Mouse (Mus musculus): Measurements from ENCODE around the gene Olfr455.

The Olfr455 gene

DNA sequence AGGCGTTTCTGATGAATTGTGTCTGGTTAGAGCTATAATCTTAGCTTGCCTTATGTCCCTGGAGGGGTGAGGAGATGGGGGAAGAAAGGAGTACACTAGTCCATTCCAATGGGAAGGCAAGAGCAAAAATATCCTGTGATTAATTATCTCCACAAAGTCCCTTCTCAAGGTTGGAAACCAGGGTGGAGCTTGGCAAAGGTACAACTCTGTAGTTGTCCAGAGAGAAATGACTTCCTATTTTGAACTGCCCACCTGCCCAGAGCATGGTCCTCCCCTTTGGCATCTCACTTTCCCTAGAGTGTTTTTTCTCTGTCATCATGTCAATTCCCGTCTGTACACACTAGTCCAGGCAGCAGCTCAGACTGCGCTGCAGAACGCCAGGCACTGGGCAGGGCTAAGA is at the start of gene Olfr455:
Olfr455 (minus strand) TSS at position 127 of the 400 bp plus-strand sequence.
- DNase-seq = peak in 1 of 2 experiments; percentile 10

DNA sequence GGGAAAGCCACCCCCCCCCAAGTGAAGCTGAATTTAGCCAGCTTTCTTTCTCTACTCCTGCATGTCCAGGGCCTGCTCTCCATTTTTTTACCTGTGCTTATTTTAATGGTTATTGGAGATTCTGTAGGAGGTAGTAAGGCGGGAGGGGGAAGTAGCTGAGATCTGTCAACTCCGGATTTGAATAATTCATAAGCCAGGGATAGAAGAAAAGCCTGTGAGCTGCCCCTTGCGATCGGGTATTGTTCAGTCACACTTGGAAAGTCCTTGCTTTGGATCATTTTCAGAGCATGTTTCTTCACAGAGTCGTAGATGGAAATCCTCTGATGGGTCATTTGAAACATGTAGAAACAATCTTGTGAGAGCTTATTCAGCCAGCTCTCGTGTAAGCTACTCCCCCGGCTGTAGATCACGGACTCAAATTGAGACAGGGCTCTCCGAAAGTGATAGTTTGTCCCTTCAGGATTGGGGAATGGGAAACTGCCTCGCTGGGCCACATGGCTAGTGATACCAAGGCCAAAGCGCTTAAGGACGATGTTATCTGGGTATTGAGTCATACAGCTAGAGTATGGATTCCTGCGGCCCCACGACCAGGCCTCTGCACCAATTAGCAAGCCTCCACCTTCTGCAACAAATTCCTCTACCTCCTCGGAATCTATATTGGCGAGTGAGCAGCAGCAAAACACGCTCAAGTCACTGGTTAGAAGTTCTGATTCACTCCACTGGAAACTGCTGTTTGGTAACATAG is 45.9 kb upstream of the Olfr455 start:
- no peak for DNase-seq

DNA sequence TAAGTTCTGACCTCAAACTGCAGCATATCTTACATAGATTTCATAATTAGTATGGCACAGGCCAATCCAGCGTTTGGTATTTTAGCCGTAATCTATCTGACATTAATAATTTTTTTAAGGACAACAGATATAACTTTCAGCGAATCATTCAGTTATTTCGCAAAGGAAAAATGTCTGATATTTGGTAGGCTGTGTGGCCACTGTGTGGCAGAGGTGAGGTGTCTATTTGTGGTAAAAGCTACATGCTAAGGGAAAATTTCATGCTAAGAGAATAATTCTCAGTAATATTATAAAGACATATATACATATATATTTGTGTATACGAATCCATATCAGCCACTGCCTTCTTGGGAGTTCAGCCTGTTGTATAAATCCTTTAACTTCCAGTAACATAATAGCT is 39.2 kb upstream of the Olfr455 start:
- no peak for DNase-seq

DNA sequence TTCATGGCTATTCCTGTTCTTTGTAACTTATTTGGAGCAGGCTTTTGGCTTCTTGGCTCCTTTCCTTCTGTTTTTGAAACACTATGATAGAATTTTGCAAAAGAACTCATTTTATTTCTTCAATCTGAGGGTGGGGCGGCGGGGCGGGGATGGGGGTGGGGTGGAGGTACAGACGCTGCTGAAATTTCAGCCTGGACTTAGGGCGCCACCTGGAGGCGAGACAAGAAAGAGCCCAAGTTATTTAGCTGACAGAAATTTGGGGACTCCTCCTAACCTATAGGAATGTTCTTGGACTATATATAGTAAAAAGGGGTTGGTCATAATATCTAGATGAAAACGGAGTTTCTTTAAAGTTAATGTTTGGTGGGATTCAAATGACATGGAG is 36.1 kb upstream of the Olfr455 start:
- peak; percentile 45 to 54 for DNase-seq

DNA sequence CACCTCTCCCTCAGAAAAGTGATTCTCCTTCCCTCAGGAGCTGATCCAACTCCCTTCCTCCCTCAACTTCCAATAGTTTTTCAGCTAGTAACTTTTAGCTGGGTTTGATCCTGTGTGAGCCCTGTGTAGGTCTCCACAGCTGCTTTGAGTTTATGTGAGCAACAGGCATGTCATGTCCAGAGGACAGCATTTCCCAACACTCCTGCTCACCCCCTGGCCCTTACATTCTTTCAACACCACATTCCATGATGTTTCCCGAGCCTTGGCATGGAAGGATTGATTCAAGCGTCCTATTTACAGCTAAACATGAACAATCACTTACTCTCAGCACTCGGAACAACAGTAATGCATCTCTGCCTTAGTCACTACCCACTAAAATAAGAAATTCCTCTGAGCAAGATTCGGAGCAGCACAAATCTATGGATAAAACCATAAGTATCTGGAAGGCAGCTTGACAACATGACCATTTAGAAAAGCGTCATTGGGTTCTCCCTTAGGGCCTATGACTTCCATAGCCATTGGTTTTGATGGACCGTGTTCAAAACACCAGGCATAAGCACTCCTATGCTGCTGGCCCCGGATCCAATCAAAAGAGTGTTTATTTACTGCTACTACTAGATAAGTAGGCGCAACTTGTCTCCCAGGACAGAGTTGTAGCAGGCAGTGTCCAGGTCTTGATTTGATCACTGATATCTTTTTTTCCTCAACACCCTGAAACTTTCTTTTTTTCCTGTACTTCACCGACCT is 35.5 kb upstream of the Olfr455 start:
- DNase-seq = peak; percentile 17 to 32

DNA sequence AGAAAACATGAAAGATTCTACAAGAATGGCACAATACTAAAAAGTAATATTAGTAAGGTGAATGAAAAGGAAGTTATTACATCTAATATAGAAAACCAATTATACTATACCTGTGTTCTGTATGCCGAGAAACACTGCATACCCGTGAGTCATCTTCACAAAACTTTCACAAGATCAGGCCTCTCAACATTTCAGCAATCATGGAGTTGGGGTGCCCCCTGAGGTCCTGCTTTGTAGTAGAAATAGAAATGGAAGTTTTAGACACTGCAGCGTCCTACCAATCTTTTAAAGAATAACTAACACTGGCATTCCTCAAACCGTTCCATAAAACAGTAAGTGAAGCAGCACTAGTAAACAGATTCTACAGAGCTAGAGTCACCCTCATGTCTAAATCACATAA is 31.3 kb upstream of the Olfr455 start:
- peak in 1 of 2 experiments; percentile 3 for DNase-seq

DNA sequence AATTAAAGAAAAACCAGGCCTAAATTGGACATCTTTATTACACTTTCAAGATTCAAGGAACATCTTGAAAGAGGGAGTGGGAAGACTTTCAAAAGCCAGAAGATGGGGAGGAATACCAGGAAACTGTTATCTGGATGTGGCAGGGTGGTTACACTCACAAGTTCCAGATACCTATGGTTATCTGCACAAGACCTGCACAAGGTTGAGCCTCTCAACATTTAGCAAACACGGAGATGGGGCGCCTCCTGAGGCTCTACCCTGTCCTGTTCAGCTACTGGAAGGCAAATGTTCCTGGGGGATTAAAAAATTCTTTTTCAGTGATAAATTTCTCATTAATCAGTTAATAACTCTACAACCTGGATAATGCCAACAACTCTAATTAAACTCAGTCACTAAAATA is 30.0 kb upstream of the Olfr455 start:
- no peak for DNase-seq

DNA sequence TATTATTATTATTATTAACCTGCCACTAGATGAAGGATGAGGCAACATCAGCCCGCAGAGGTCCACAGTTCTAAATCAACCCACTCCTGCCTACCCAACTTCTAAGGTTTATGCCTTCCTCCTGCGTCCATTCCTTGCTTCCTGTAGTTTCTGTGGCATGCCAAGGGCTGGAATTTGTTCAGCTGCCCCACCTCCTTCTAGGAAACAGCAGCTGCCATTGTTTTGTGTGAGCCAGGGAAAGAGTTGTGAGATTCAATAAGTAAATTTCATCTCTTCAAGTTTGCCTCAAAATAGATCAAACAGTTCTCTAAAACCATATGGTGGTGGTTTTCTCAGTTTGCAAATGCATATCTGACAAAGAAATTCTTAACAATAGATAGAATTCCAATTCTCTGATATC is 20.8 kb upstream of the Olfr455 start:
- DNase-seq = no peak

DNA sequence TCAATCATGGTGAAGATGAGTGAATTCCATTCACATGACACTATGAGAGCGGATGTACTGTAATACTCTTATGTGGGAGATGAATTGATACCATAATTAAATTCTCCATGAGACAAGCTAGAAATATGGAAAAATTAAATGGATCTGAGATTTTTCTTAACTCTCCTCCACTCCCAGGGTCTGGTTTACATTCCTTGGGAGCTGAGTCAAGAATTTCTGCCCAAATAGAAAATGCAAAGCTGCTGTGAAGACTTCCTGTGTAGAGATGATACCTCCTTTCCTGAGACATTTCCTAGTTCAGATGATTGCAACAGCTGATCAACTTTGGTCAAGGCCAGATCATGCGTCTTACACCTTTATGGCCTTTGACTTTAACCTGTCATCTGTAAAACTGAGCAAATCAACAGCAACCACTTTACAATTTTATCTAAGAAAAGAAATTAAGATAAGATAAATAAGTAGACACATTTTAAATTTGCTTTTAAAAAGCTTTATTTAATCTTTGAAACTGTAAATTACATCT is 18.8 kb upstream of the Olfr455 start:
- no peak for DNase-seq

DNA sequence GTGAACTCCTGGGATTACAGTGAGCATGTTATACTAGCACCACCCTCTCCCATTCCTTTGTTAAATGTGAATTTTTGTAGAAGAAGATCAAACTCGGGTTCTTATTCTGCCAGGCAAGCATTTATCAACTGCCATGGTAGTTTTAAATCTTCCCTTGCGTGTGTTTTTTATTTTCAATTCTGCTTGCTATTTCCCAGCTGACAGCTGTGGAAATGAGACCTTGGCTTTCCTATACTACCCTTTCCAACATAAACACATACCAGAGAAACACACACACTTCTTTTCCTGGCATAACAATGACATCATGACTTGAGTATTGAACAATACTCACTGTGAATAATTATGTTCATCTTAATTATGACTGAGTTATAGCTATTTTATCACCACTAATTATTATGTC is 14.9 kb upstream of the Olfr455 start:
- no peak for DNase-seq

DNA sequence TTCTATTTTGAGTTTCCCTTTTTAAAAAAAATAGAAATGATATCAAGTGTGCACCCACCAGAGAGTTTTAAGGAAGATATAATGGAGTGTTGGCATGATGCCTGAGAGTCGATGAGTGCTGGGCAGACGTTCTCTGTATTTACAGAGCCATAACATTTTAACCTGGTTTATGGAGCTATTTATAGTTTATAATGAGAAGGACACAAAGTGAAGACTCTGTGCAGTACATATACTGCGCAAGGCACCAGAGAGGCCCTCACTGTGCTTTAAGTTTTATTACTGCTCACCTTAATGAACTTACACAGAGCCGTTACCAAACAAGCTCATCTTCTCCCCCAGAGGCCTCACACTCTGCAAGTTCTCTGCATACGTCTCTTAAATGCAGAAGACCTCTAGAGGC is 13.5 kb upstream of the Olfr455 start:
- no peak for DNase-seq

DNA sequence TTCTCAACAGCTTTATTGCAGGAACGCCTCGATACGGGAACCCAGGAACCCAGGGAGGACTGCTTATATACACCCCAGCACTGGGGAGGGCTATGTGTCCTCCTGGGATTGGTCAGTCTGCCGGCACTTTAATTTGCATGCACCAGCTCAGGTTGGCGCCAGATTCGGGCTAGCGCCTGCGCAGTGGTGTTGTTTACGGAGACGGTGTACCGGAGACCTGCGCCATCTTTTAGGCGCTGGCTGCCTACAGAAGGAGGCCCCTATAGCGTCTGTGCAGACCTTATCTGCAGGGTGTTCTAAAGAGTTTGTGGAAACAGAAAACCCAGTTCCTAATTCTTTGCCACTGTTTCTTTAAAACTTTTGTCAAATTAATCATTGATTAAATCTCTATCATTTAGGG is 11.3 kb upstream of the Olfr455 start:
- no peak for DNase-seq

DNA sequence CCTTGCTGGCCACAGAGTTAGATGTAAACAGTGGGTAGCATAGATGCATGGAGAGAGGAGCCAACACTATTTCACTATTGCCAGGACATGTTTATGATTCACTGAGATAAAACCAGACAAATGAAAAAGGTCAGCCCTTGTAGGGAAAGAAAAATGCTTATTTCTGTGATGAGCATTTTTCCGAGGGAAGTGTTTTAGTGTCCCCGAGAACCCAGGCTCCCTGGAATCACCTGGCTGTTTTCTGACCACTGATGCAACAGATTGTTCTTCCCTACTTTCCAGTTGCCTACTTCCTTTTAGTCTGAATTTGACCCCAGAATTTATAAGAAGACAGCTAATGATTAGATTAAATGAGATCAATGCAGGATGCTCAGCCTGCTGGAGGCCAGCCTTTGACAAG is 1.2 kb downstream of the Olfr455 start:
- no peak for DNase-seq

DNA sequence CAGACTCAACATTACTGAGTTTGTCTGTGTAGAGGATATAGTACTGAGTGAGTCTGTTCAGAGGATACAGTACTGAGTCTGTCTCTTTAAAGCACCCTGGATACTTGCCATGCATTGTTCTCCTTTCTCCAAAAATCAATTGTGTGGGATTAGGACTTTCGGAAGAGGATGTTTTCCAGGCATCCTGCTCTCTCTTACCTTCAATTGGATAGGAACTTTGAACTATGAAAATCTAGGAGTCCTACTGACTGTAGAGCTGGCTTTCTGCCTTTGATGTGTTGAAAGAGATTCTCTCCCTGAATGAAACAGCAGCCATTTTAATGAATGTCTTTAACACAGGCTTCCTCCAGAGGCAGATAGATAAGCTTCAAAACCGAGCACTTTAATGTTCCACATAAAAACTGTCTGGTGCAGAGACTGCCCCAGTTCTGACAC is 1.9 kb downstream of the Olfr455 start:
- no peak for DNase-seq

DNA sequence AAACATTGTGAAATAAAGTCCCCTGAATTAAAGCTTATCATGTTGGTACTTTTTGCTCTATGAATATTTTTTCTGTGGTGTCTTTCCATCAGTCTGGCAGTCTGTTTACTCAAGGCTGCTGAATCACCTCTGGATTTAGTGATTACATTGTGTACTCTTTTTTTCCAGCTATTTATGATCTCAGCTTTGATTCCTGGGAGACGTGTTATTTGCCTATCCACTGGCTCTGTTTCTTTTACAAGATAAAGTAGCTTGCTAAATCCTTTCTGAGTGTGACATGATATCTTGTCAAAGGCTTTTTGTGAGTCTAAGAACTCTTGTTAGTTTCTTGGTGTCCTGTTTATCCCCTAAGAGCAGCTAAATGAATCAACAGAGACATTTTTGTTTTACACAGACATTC is 2.5 kb downstream of the Olfr455 start:
- DNase-seq = no peak

DNA sequence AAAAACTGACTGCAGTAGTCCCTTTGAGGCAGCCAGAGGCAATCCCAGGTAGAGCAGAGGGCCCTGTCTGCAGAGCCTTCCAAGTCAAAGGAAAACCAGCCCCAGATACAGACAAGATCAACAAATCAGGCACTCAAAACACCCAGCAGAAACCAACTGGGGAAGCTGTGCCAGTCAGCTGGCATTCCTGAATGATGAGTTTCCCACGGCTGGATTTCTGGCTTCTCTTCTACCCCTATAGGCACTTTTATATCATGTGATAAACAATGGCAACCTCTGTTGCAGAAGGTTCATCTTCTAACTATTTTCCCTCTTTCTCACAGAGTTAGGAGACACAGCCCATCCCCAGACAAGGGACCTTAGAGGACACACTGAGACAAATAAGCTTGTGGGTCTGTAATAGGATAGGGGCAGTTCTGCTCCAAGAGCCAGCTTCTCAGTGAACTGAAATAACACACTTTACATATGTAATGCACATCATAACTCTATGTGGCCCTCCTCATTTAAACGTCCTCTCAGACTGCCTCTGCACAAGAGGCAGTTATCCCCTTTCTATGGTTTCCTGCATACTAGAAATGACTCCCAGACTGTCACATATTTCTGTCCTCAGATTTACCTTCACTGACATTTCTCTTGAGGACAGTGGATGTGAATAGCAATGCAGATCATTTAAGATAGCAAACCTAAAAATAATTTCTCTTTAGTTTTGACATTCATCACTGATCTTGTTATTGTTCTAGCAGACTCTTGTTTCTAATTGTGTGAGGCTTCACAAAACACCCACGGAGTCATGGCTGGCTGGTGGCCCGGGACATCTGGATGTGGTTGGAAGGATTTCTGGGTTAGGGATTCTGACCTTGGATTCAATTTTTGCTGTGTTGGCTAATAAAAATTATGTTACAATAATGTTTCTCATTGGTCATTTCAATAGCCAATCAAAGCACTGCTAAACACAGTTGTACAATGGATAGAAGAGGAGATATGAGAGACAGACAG is 5.1 kb downstream of the Olfr455 start:
- DNase-seq = peak; percentile 26 to 50

DNA sequence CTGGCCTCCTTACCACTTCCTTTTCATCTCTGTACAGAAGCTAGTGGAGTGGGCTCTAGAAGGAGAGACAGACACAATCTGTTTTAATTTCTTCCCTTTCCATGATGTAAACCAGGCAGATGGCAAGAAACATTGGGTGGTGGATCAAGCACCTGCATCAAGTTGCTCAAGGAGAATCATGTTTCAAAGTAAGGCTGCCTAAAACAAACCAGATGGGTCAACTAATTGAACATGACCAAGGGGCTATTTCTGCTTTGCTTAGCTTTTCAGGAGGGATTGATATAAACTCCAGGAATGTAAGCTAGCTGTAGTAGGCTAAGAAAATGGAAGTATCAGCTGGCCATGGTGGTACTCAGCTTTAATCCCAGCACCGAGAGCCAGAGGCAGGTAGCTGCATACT is 6.7 kb downstream of the Olfr455 start:
- DNase-seq = no peak

DNA sequence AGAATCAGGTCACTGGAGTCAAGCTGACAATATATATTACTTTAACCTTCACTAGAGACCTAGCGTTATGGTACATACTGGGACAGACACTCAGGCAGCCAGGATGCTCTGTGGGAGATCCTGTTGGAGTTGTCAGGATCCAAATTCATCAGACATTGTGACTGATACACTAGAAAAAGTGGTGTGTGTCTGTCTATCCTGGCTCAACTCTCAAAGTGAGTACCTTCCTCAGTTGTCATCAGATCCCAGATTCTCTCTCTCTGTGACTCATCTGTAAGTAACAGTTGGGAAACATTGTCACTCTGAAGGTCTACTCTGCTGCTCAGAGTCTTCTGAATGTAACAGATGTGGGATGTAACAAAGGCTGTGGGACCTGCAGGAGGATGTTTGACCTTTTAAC is 7.7 kb downstream of the Olfr455 start:
- DNase-seq = no peak

DNA sequence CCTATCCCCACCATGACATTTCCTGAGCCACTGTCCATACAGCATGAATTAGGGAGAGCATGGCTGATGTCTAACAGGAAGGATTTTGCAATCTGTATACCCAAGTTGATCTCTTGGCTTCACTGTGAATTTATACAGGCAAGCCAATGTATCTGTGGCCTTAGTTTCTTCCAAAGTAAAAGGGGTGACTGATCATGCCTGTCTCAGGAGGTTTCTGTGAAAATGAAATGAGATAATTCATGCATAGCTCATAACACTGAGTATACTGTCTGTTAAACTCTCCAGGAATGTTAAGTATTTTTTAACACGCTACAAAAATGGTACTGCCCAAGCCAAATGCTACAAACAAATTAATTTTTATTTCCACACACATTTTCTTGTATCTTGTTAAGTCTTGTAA is 33.9 kb downstream of the Olfr455 start:
- DNase-seq = no peak

DNA sequence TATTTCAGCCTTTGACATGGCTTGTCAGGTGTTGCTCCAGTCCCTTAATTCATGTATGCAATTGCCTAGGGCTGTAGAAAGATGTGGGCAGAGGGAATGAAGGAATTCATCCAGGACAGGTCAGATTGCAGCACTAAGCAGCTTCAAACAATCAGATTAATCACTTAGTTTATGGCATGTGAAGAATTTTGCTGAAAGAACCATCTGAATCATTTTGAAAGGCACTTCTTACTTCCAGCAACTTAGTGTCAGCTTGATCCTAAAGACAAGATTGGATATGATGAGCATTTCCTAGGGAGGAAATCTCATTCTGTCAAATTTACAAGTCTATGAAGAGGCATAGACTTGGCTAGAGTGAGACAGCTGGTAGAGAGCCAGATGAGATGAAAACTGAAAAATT is 38.1 kb downstream of the Olfr455 start:
- no peak for DNase-seq

DNA sequence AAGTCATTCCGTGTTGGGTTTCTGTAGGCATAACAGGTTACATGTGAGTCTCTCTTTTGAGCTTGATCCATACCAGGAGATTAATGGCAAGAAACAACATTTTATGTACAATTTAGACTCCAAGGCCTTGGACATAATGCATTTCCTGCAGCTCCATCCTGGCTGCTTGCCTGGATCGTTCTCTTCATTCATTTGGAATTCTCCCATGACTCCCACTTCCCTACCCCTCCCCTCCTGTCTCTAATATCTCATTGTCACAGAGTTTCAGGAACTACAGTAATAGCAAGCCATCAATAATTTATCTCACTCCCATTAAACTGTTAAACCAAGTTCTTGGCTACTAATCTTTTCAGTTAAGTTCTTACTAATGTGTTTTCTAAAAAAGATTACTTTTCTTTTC is 43.9 kb downstream of the Olfr455 start:
- no peak for DNase-seq

DNA sequence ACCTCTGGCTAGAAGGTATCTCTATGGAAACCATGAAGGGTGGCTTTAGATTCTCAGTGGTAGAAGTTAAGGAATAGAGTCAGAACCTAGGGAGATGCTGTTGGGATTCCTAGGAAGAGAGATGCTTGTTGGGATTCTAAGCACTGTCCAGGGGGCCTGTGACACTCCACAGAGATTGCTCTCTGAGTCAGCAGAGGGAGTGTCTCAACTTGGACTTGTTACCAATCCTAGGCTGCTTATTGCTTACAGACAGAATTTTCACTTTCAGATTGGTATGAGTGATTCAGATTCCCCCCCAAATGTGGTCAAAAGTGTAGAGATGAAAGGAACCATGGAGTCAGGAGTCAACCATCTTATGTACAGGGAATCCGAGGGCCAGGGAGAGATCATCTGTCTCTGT is 57.7 kb downstream of the Olfr455 start:
- DNase-seq = no peak

DNA sequence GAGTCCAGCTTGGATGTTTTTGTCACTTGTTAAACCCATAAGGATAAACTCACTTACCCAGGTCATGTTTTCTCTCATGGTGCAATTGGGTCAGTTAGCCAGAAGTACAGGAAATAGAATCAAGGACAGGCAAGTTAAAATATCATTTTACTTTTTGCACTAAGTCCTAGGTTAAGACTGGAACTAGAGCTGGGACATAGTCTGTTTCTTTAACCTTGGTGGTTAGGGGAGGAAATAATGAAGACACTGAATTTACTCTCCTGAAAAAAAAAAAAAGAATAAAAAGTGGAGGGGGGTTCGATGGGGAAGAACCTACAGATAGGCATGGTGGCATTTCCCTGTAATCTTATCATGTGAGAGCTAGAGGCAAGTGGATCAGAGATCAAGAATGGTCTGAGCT is 60.3 kb downstream of the Olfr455 start, which contains the start of gene Olfr456:
Olfr456 (minus strand) TSS at position 101 of the 400 bp plus-strand sequence.
- no peak for DNase-seq
